Mouse (Mus musculus) lung, postnatal 0 days (tissue): ENCODE data around the gene Jakmip3.

ENCODE experiments used
- CTCF ChIP-seq: IDR thresholded peaks from 2 replicates; pipeline ENCODE4 v1.5.1; 2016; ENCODE audit warnings: antibody characterized with exemption, mild to moderate bottlenecking
- EP300 ChIP-seq: IDR thresholded peaks from 2 replicates; pipeline ENCODE4 v1.6.1; 2016; ENCODE audit warnings: antibody characterized with exemption, mild to moderate bottlenecking, control low read depth

GRCm38 (mm10) chr7:138934523-138934922 lies 6.0 kb upstream of the Jakmip3 start:
- TF ChIP-seq EP300 = no peak
- TF ChIP-seq CTCF = no peak; the same call in 1 of the 2 replicates
